Mouse (Mus musculus): Measurements from ENCODE around the gene Srp68. TPM values are rescaled to one million over a fixed set of nuclear protein-coding genes. Genes with fewer than 3 reads are reported as not detected.

Srp68 gene
- polyA plus RNA-seq, 1 experiment, result 81.9 TPM

GRCm38 (mm10) chr11:116307762-116308531 is 33.9 kb upstream of the Srp68 start:
- H3ac ChIP-seq (ENCODE audit: control insufficient read depth, insufficient read length, low read depth), result no peak overlapping the region
- H3K27me3 ChIP-seq (ENCODE audit: control insufficient read depth, insufficient read depth, insufficient read length), result no peaks in the 10 kb centered on the region
- peaks cover 20% of the 10 kb centered on the region for H3K79me2 ChIP-seq (ENCODE audit: control insufficient read depth, insufficient read depth)
- peaks cover 24% of the 10 kb centered on the region for H3K36me3 ChIP-seq (ENCODE audit: control insufficient read depth, insufficient read depth)
- H3K4me3 ChIP-seq (ENCODE audit: insufficient read depth, poor library complexity, severe bottlenecking), result no peak overlapping the region
- TF ChIP-seq USF1 (IDR thresholded peaks at IDR 0.05; ENCODE audit: low read depth) (no peak), CEBPB (IDR thresholded peaks at IDR 0.05; ENCODE audit: low read depth) (no peak), FOSL1 (IDR thresholded peaks at IDR 0.05; ENCODE audit: insufficient read depth, low read length, poor library complexity, severe bottlenecking) (no peak), MAX (IDR thresholded peaks at IDR 0.05) (no peak), MYOD1 (IDR thresholded peaks at IDR 0.05; ENCODE audit: control insufficient read depth, insufficient read length, low read depth) (no peak), MYOG (IDR thresholded peaks at IDR 0.05; ENCODE audit: control insufficient read depth, extremely low read depth, insufficient read length) (no peak), CTCF (IDR thresholded peaks at IDR 0.05; ENCODE audit: control insufficient read depth, insufficient read depth, insufficient read length) (no peak)
- peaks cover 8% of the 10 kb centered on the region for H3K79me3 ChIP-seq (ENCODE audit: low read depth)

GRCm38 (mm10) chr11:116307019-116307725 is 33.2 kb upstream of the Srp68 start, which contains the start of gene Exoc7:
Exoc7 (minus strand) TSS chr11:116307233.
- peak within 1 kb of the TSS; percentile 87 for H3ac ChIP-seq (ENCODE audit: control insufficient read depth, insufficient read length, low read depth)
- no peak for TF ChIP-seq FOSL1 (IDR thresholded peaks at IDR 0.05; ENCODE audit: insufficient read depth, low read length, poor library complexity, severe bottlenecking)
- no peak for TF ChIP-seq CTCF (IDR thresholded peaks at IDR 0.05; ENCODE audit: control insufficient read depth, insufficient read depth, insufficient read length)
- H3K27me3 ChIP-seq (ENCODE audit: control insufficient read depth, insufficient read depth, insufficient read length), result no peaks in the 10 kb centered on the region
- H3K79me2 ChIP-seq (ENCODE audit: control insufficient read depth, insufficient read depth), result peaks cover 20% of the 10 kb centered on the region
- H3K4me3 ChIP-seq (ENCODE audit: insufficient read depth, poor library complexity, severe bottlenecking), result peak within 1 kb of the TSS; percentile 94
- peaks cover 30% of the 10 kb centered on the region for H3K36me3 ChIP-seq (ENCODE audit: control insufficient read depth, insufficient read depth)
- H3K79me3 ChIP-seq (ENCODE audit: low read depth), result peaks cover 8% of the 10 kb centered on the region

- H3K4me3 ChIP-seq (ENCODE audit: insufficient read depth, poor library complexity, severe bottlenecking), result peak overlapping the region; percentile 94
- peaks cover 8% of the 10 kb centered on the region for H3K79me3 ChIP-seq (ENCODE audit: low read depth)
- TF ChIP-seq MAX (IDR thresholded peaks at IDR 0.05), result peak; percentile 81
- no peak for TF ChIP-seq CEBPB (IDR thresholded peaks at IDR 0.05; ENCODE audit: low read depth)
- TF ChIP-seq MYOD1 (IDR thresholded peaks at IDR 0.05; ENCODE audit: control insufficient read depth, insufficient read length, low read depth), result no peak
- no peak for TF ChIP-seq MYOG (IDR thresholded peaks at IDR 0.05; ENCODE audit: control insufficient read depth, extremely low read depth, insufficient read length)
- H3K27me3 ChIP-seq (ENCODE audit: control insufficient read depth, insufficient read depth, insufficient read length), result no peaks in the 10 kb centered on the region
- peak overlapping the region; percentile 87 for H3ac ChIP-seq (ENCODE audit: control insufficient read depth, insufficient read length, low read depth)
- H3K36me3 ChIP-seq (ENCODE audit: control insufficient read depth, insufficient read depth), result peaks cover 37% of the 10 kb centered on the region
- peaks cover 20% of the 10 kb centered on the region for H3K79me2 ChIP-seq (ENCODE audit: control insufficient read depth, insufficient read depth)
These were observed 32.3 kb upstream of the Srp68 start for GRCm38 (mm10) chr11:116306126-116306982.

GRCm38 (mm10) chr11:116305423-116305822 is 31.4 kb upstream of the Srp68 start:
- Histone ChIP-seq H3K27me3 (ENCODE audit: control insufficient read depth, insufficient read depth, insufficient read length) (no peaks in the 10 kb centered on the region), H3K79me3 (ENCODE audit: low read depth) (peaks cover 8% of the 10 kb centered on the region), H3ac (ENCODE audit: control insufficient read depth, insufficient read length, low read depth) (no peak overlapping the region), H3K4me3 (ENCODE audit: insufficient read depth, poor library complexity, severe bottlenecking) (peak overlapping the region; percentile 94), H3K79me2 (ENCODE audit: control insufficient read depth, insufficient read depth) (peaks cover 20% of the 10 kb centered on the region), H3K36me3 (ENCODE audit: control insufficient read depth, insufficient read depth) (peaks cover 40% of the 10 kb centered on the region)
- TF ChIP-seq MAX (IDR thresholded peaks at IDR 0.05) (no peak), CTCF (IDR thresholded peaks at IDR 0.05; ENCODE audit: control insufficient read depth, insufficient read depth, insufficient read length) (no peak), MYOD1 (IDR thresholded peaks at IDR 0.05; ENCODE audit: control insufficient read depth, insufficient read length, low read depth) (no peak), MYOG (IDR thresholded peaks at IDR 0.05; ENCODE audit: control insufficient read depth, extremely low read depth, insufficient read length) (no peak), CEBPB (IDR thresholded peaks at IDR 0.05; ENCODE audit: low read depth) (no peak), FOSL1 (IDR thresholded peaks at IDR 0.05; ENCODE audit: insufficient read depth, low read length, poor library complexity, severe bottlenecking) (no peak), USF1 (IDR thresholded peaks at IDR 0.05; ENCODE audit: low read depth) (no peak)

GRCm38 (mm10) chr11:116298621-116299020 is 24.6 kb upstream of the Srp68 start:
- Histone ChIP-seq H3K79me3 (ENCODE audit: low read depth) (no peaks in the 10 kb centered on the region), H3K79me2 (ENCODE audit: control insufficient read depth, insufficient read depth) (no peaks in the 10 kb centered on the region), H3K36me3 (ENCODE audit: control insufficient read depth, insufficient read depth) (peaks cover 27% of the 10 kb centered on the region), H3ac (ENCODE audit: control insufficient read depth, insufficient read length, low read depth) (no peak overlapping the region), H3K27me3 (ENCODE audit: control insufficient read depth, insufficient read depth, insufficient read length) (no peaks in the 10 kb centered on the region), H3K4me3 (ENCODE audit: insufficient read depth, poor library complexity, severe bottlenecking) (no peak overlapping the region)
- TF ChIP-seq CEBPB (IDR thresholded peaks at IDR 0.05; ENCODE audit: low read depth) (no peak), MYOG (IDR thresholded peaks at IDR 0.05; ENCODE audit: control insufficient read depth, extremely low read depth, insufficient read length) (no peak), CTCF (IDR thresholded peaks at IDR 0.05; ENCODE audit: control insufficient read depth, insufficient read depth, insufficient read length) (no peak), MAX (IDR thresholded peaks at IDR 0.05) (no peak)

Measured in C2C12 (cell line).